8 mouse cellular contexts compared by ENCODE assay signal in genomic region chr4:127442001-127442400, GRCm38 (mm10).
"Had no signal": no experiment of that assay in that cellular context is flagged by ENCODE, and none has a peak within 500 bp of the region (broad histone marks: within the 10 kb centered on the region; RNA-seq: fewer than 3 reads in every experiment).

No protein-coding gene starts in this region.

- DNase-seq: kidney, adult 11 months; kidney, adult 9 months; kidney, postnatal 10 days; kidney, postnatal 4 days; lung, adult 2 months; lung, postnatal 36 days; thymus, adult 2 months; thymus, postnatal 25 days had no signal
